Mouse (Mus musculus) activated CD4-positive, CD25-positive, alpha-beta regulatory T cell, adult 9 weeks (primary cell): ENCODE data around the gene Pkp2. TPM values are rescaled to one million over a fixed set of nuclear protein-coding genes. Genes with fewer than 3 reads are reported as not detected.

Experiments used
- polyA plus RNA-seq: library from polyadenylated mRNA; unstranded; fragments of 100-300 nt; shearing (Covaris generic); gene quantifications from one replicate; pipeline ENCODE4 v1.2.1, GENCODE M21; 2017

Pkp2 gene
- polyA plus RNA-seq: 0.18 TPM

GRCm38 (mm10) chr16:16213079-16213760 lies at the start of gene Pkp2:
TSS of gene Pkp2 (plus strand) at chr16:16213318.

GRCm38 (mm10) chr16:16302369-16303137 lies 89.4 kb downstream of the Pkp2 start, which contains the start of gene Yars2:
TSS of gene Yars2 (plus strand) at chr16:16302965.

Other genes starting within 250 kb of the Pkp2 start
- gene Yars2, start 89.6 kb downstream of the Pkp2 start, polyA plus RNA-seq: 4.9 TPM
- 61.1 TPM for gene Dnm1l, start 145.6 kb downstream of the Pkp2 start, polyA plus RNA-seq